Mouse (Mus musculus): ENCODE data around the gene F830045P16Rik. TPM values are rescaled to one million over a fixed set of nuclear protein-coding genes. Genes with fewer than 3 reads are reported as not detected.

F830045P16Rik gene
- polyA plus RNA-seq (2012), result not detected in 2 replicates

- TF ChIP-seq GATA1 (IDR thresholded peaks at IDR 0.05; ENCODE audit: low read length), result no peak
Measured at GRCm38 (mm10) chr2:129536377-129536776, at the start of gene F830045P16Rik. F830045P16Rik (minus strand) TSS chr2:129536602.

- no peak for TF ChIP-seq GATA1 (IDR thresholded peaks at IDR 0.05; ENCODE audit: low read length)
Measured at GRCm38 (mm10) chr2:129585904-129586514, 49.6 kb upstream of the F830045P16Rik start.

GRCm38 (mm10) chr2:129584905-129585304 is 48.5 kb upstream of the F830045P16Rik start:
- no peak for TF ChIP-seq GATA1 (IDR thresholded peaks at IDR 0.05; ENCODE audit: low read length)

- TF ChIP-seq GATA1 (IDR thresholded peaks at IDR 0.05; ENCODE audit: low read length), result no peak
Measured at GRCm38 (mm10) chr2:129582261-129582660, 45.9 kb upstream of the F830045P16Rik start.

- TF ChIP-seq GATA1 (IDR thresholded peaks at IDR 0.05; ENCODE audit: low read length), result no peak
Measured at GRCm38 (mm10) chr2:129581826-129582225, 45.4 kb upstream of the F830045P16Rik start.

- no peak for TF ChIP-seq GATA1 (IDR thresholded peaks at IDR 0.05; ENCODE audit: low read length)
Measured at GRCm38 (mm10) chr2:129580656-129581055, 44.3 kb upstream of the F830045P16Rik start.

- no peak for TF ChIP-seq GATA1 (IDR thresholded peaks at IDR 0.05; ENCODE audit: low read length)
Measured at GRCm38 (mm10) chr2:129576611-129577447, 40.4 kb upstream of the F830045P16Rik start.

GRCm38 (mm10) chr2:129575113-129575512 is 38.7 kb upstream of the F830045P16Rik start:
- no peak for TF ChIP-seq GATA1 (IDR thresholded peaks at IDR 0.05; ENCODE audit: low read length)

- TF ChIP-seq GATA1 (IDR thresholded peaks at IDR 0.05; ENCODE audit: low read length), result no peak
Measured at GRCm38 (mm10) chr2:129574395-129575046, 38.1 kb upstream of the F830045P16Rik start.

- no peak for TF ChIP-seq GATA1 (IDR thresholded peaks at IDR 0.05; ENCODE audit: low read length)
Measured at GRCm38 (mm10) chr2:129573701-129574273, 37.4 kb upstream of the F830045P16Rik start.

GRCm38 (mm10) chr2:129569556-129569955 is 33.2 kb upstream of the F830045P16Rik start:
- TF ChIP-seq GATA1 (IDR thresholded peaks at IDR 0.05; ENCODE audit: low read length), result no peak

GRCm38 (mm10) chr2:129569120-129569519 is 32.7 kb upstream of the F830045P16Rik start:
- no peak for TF ChIP-seq GATA1 (IDR thresholded peaks at IDR 0.05; ENCODE audit: low read length)

GRCm38 (mm10) chr2:129563944-129564709 is 27.7 kb upstream of the F830045P16Rik start:
- no peak for TF ChIP-seq GATA1 (IDR thresholded peaks at IDR 0.05; ENCODE audit: low read length)

- no peak for TF ChIP-seq GATA1 (IDR thresholded peaks at IDR 0.05; ENCODE audit: low read length)
Measured at GRCm38 (mm10) chr2:129561796-129562195, 25.4 kb upstream of the F830045P16Rik start.

- TF ChIP-seq GATA1 (IDR thresholded peaks at IDR 0.05; ENCODE audit: low read length), result no peak
Measured at GRCm38 (mm10) chr2:129558875-129559219, 22.4 kb upstream of the F830045P16Rik start.
